Mouse (Mus musculus) left cerebral cortex, adult 2 months (tissue): ENCODE results near the gene Hes2. TPM values are rescaled to one million over a fixed set of nuclear protein-coding genes. Genes with fewer than 3 reads are reported as not detected.

Source experiments
- DNase-seq, 2 experiments: peaks; one replicate each; pipeline ENCODE4 v3.0.0; 2021 to 2022; ENCODE audit warnings: low spot score in 2 of 2, mixed read lengths in 1 of 2; ENCODE audit errors: extremely low spot score in 1 of 2
- H3K27ac ChIP-seq: fragments of 200-600 bp; 2 replicates; pipeline ENCODE4 v1.8.1; 2022
- H3K4me3 ChIP-seq: fragments of 200-600 bp; 2 replicates; pipeline ENCODE4 v1.8.1; 2022
- CTCF ChIP-seq: fragments of 200-600 bp; IDR thresholded peaks from 2 replicates; pipeline ENCODE4 v1.8.1; 2022; ENCODE audit warnings: antibody characterized with exemption, mild to moderate bottlenecking, moderate library complexity
- intact Hi-C: fragments of 180-260 bp; cut with DNase I; formaldehyde crosslinking; loops from one replicate; pipeline ENCODE4 v1.15.1; 2025
- total RNA-seq, 2 experiments: library from RNA; stranded (reverse); gene quantifications; 2 replicates each; pipeline ENCODE4 v1.2.3; 2021

The Hes2 gene
- total RNA-seq, 2 experiments from 2014 or later, result not detected

- no peak for TF ChIP-seq CTCF
- intact Hi-C loops, result no loop called here
- DNase-seq, result no peak
- Histone ChIP-seq H3K27ac (no peak overlapping the region), H3K4me3 (no peak overlapping the region)
Measured at GRCm38 (mm10) chr4:152135363-152135762, 23.3 kb upstream of the Hes2 start.

- peak; percentile 74 for TF ChIP-seq CTCF
- H3K4me3 ChIP-seq, result no peak overlapping the region
- DNase-seq, result peak in 1 of 2 experiments; percentile 19
- intact Hi-C loops, result no loop called here
- H3K27ac ChIP-seq, result no peak overlapping the region
Measured at GRCm38 (mm10) chr4:152136112-152136875, 22.4 kb upstream of the Hes2 start.

DNA sequence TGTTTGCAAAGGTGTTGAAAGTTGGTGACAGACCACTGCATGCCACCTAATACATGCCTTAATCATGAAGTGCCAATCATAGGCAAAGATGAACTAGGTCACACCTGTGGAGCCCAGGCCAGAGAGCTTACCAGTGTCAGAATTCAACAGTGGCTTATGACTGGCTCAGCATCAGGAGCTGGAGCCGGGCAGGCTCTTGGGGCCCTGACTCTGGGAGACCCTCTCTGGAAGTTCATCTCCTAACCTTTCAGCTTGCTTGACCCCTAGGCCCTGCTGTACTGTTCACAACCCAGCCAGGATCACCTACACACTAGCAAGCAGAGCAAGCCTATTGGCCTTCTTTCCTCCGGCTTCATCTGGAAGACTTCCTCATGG lies 21.8 kb upstream of the Hes2 start:
- DNase-seq, result no peak
- TF ChIP-seq CTCF, result no peak
- Histone ChIP-seq H3K27ac (no peak overlapping the region), H3K4me3 (no peak overlapping the region)
- intact Hi-C loops, result no loop called here

GRCm38 (mm10) chr4:152138497-152139260 lies 20.0 kb upstream of the Hes2 start:
- intact Hi-C loops, result no loop called here
- peak; percentile 78 to 81 for DNase-seq
- Histone ChIP-seq H3K4me3 (peak overlapping the region; percentile 36), H3K27ac (no peak overlapping the region)
- TF ChIP-seq CTCF, result peak; percentile 93

- peak in 1 of 2 experiments; percentile 44 for DNase-seq
- intact Hi-C loops, result no loop called here
- H3K27ac ChIP-seq, result no peak overlapping the region; the same call in 1 of the 2 replicates
- no peak overlapping the region for H3K4me3 ChIP-seq
- peak; percentile 74 for TF ChIP-seq CTCF
Measured at GRCm38 (mm10) chr4:152140441-152140840, 18.2 kb upstream of the Hes2 start.

DNA sequence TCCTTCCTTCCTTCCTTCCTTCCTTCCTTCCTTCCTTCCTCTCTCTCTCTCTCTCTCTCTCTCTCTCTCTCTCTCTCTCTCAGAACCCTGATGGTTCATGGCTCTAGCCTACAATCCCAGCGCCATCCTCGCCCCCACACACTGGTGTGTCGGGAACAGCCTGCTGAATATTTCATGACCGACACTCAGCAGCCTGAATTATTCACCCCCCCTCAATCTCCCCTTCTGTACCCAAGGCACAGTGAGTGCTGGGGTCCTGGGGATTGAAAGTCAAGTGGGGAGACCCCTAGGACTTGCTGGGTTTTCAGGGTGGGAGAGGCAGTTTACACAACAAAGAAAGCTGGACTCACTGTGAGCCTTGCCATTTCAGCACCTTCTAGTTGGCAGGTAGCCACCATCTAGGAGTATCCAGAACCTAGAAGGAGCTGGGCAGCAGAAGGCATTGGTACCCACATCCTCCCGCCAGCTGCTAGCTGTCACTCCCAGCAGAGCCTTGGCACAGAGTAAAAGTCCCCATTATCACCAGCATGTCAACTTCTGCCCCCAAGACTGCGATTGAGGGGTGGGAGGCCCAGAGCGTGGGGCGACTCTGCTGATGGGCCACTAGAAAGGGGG lies 17.0 kb upstream of the Hes2 start:
- TF ChIP-seq CTCF, result no peak
- DNase-seq, result peak in 1 of 2 experiments; percentile 43
- Histone ChIP-seq H3K4me3 (no peak overlapping the region), H3K27ac (peak overlapping the region; percentile 44)
- intact Hi-C loops, result no loop called here

DNA sequence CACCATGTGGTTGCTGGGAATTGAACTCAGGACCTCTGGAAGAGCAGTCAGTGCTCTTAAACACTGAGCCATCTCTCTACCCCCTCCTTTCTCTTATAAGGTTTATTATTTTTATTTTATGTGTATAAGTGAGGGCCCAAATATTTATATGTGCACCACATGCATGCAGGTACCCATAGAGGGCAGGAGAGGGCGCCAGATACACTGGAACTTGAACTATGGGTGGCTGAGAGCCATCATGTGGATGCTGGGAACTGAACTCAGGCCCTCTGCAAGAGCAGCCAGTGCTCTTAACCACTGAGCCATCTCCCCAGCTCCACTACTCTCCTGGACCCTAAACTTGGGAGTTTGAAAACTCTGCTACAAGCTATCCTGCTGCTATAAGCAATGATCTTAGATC lies 15.0 kb upstream of the Hes2 start:
- TF ChIP-seq CTCF, result no peak; the same call in none of the 2 replicates
- DNase-seq, result no peak
- intact Hi-C loops, result no loop called here
- H3K27ac ChIP-seq, result no peak overlapping the region
- no peak overlapping the region for H3K4me3 ChIP-seq

- intact Hi-C loops, result no loop called here
- H3K4me3 ChIP-seq, result no peak overlapping the region
- no peak for TF ChIP-seq CTCF
Measured at GRCm38 (mm10) chr4:152145473-152145872, 13.2 kb upstream of the Hes2 start.

GRCm38 (mm10) chr4:152146033-152146827 lies 12.4 kb upstream of the Hes2 start:
- no peak for TF ChIP-seq CTCF
- DNase-seq, result no peak
- intact Hi-C loops, result no loop called here
- H3K27ac ChIP-seq, result no peak overlapping the region
- H3K4me3 ChIP-seq, result no peak overlapping the region

More at GRCm38 (mm10) chr4:152145473-152145872, 13.2 kb upstream of the Hes2 start:
- no peak overlapping the region for H3K27ac ChIP-seq
- DNase-seq, result no peak

- Histone ChIP-seq H3K27ac (no peak overlapping the region), H3K4me3 (no peak overlapping the region)
- DNase-seq, result no peak
- intact Hi-C loops, result no loop called here
- TF ChIP-seq CTCF, result no peak
Measured at GRCm38 (mm10) chr4:152150546-152150945, 8.1 kb upstream of the Hes2 start.

GRCm38 (mm10) chr4:152151451-152151965 lies 7.2 kb upstream of the Hes2 start:
- intact Hi-C loops, result no loop called here
- DNase-seq, result no peak
- no peak for TF ChIP-seq CTCF
- H3K4me3 ChIP-seq, result no peak overlapping the region
- H3K27ac ChIP-seq, result no peak overlapping the region
